Mouse (Mus musculus) heart, adult 2 months (tissue): ENCODE data around the gene Crisp2.

Experiments
- CTCF ChIP-seq: fragments of 200-600 bp; IDR thresholded peaks from 2 replicates; pipeline ENCODE4 v1.8.1; 2022; ENCODE audit warnings: antibody characterized with exemption, mild to moderate bottlenecking, moderate library complexity
- EP300 ChIP-seq: fragments of 200-500 bp; IDR thresholded peaks from 2 replicates; pipeline ENCODE4 v1.6.1; 2011; ENCODE audit warnings: low read depth, low read length, control low read depth; ENCODE audit not compliant: insufficient read depth
- POLR2A ChIP-seq: fragments of 200-500 bp; IDR thresholded peaks from 2 replicates; pipeline ENCODE4 v1.6.1; 2011; ENCODE audit warnings: mild to moderate bottlenecking, low read depth, low read length, control low read depth; ENCODE audit not compliant: insufficient read depth

DNA sequence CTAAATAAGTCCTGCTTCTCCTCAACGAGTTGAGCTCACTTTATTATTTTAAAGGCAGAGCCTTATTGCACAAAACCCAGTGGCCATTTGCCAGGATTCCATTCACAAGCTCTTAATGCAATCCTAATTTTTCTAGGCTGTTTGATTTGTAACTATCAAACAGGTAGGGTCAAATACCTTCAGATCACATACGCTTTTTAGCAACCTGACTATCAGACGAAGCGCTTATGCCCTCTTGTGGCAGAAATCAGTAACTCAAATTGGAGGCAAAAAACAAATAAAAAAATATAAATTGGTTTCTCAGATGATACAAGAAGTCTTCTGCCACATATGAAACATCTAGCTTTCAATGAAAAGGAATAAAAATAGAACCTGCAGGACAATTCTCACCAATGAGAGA, 17.0 kb upstream of the Crisp2 start:
- TF ChIP-seq CTCF, result peak; percentile 59
- TF ChIP-seq POLR2A, result no peak
- no peak for TF ChIP-seq EP300
